Mouse (Mus musculus): ENCODE measurements around the gene Ocel1.

- no peak for TF ChIP-seq POLR2A (IDR thresholded peaks at IDR 0.05; ENCODE audit: extremely low read depth, insufficient read depth, low read length)
- no peak for TF ChIP-seq CTCF (IDR thresholded peaks at IDR 0.05; ENCODE audit: low read depth, low read length)
These were observed 24.0 kb downstream of the Ocel1 start for GRCm38 (mm10) chr8:71395071-71395470.
